Mouse (Mus musculus): Measurements from ENCODE around the gene Itm2b.

Gene Itm2b

GRCm38 (mm10) chr14:73368966-73369365, 16.1 kb downstream of the Itm2b start:
- no peak for DNase-seq (ENCODE audit: low read depth, low spot score)

- no peak for DNase-seq (ENCODE audit: low read depth, low spot score)
Observed at GRCm38 (mm10) chr14:73368221-73368620, 16.9 kb downstream of the Itm2b start.

GRCm38 (mm10) chr14:73366278-73366677, 18.8 kb downstream of the Itm2b start:
- DNase-seq (ENCODE audit: low read depth, low spot score) = no peak

GRCm38 (mm10) chr14:73363782-73364181, 21.3 kb downstream of the Itm2b start:
- no peak for DNase-seq (ENCODE audit: low read depth, low spot score)

DNA sequence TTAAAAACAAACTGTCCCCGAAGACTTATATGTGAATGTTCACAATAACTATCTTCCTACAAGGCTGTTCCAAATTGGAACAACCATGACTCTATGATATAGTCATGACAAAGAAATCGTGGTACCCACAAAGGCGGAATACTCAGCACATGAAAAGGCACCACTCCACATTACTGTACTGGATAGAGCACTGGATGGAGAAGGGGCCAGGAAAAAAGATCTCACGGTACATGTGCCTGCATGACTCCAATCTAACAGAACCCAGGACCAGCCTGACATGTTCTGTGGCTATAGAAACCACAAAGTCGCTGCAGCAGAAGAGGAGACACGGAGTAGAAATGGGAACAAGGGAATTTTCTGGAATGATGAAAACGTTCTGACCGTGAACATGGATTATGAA, 30.4 kb downstream of the Itm2b start:
- DNase-seq (ENCODE audit: low read depth, low spot score) = no peak

- DNase-seq (ENCODE audit: low read depth, low spot score) = no peak
Observed at GRCm38 (mm10) chr14:73351118-73351517, 34.0 kb downstream of the Itm2b start.

GRCm38 (mm10) chr14:73350029-73350428, 35.1 kb downstream of the Itm2b start:
- DNase-seq (ENCODE audit: low read depth, low spot score) = no peak

GRCm38 (mm10) chr14:73349061-73349670, 35.9 kb downstream of the Itm2b start:
- DNase-seq (ENCODE audit: low read depth, low spot score) = no peak

GRCm38 (mm10) chr14:73347302-73347701, 37.8 kb downstream of the Itm2b start:
- DNase-seq (ENCODE audit: low read depth, low spot score) = no peak

GRCm38 (mm10) chr14:73345614-73346013, 39.5 kb downstream of the Itm2b start:
- no peak for DNase-seq (ENCODE audit: low read depth, low spot score)

GRCm38 (mm10) chr14:73340051-73340755, 44.9 kb downstream of the Itm2b start:
- DNase-seq (ENCODE audit: low read depth, low spot score) = no peak

GRCm38 (mm10) chr14:73339615-73340014, 45.5 kb downstream of the Itm2b start:
- DNase-seq (ENCODE audit: low read depth, low spot score) = no peak

DNA sequence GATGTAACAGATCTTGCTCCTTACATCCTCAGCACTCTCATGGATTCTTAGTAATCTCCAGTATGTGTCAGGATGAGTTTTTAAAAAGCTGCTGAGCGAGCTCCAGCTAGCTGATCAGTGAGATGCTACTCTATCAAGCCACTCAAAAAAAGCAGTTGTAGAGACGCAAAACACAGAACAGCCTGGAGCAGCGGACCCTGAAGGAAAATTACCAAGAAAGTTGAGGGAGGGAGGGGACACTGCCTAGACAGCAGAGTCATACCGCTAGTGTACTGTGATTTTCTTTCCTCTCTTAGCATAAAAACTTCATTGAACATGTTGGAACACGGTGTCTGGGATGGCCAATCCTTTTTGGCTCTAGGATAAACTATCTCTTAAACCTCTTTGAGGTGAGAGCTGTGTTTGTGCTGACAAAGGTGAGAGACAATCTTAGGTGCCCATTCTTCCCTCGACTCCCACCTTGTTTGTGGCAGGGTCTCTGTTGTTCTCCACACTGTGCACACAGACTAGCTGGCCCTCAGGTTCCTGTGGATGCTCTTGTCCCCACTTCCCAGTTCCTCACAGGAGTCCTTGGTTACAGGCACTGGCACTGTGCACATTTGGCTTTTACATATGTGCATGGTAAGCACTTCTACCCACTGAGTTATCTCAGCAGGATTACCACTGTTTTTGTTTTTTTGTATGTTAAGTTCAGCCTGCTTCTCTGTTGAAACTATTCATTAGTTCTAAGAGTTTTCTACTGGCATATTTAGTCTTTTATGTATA, 48.6 kb downstream of the Itm2b start:
- no peak for DNase-seq (ENCODE audit: low read depth, low spot score)

GRCm38 (mm10) chr14:73334926-73335805, 49.9 kb downstream of the Itm2b start:
- no peak for DNase-seq (ENCODE audit: low read depth, low spot score)

GRCm38 (mm10) chr14:73333880-73334279, 51.2 kb downstream of the Itm2b start:
- no peak for DNase-seq (ENCODE audit: low read depth, low spot score)

GRCm38 (mm10) chr14:73331386-73331785, 53.7 kb downstream of the Itm2b start:
- DNase-seq (ENCODE audit: low read depth, low spot score) = no peak

GRCm38 (mm10) chr14:73329871-73330270, 55.2 kb downstream of the Itm2b start:
- DNase-seq (ENCODE audit: low read depth, low spot score) = no peak

GRCm38 (mm10) chr14:73326511-73326910, 58.6 kb downstream of the Itm2b start:
- DNase-seq (ENCODE audit: low read depth, low spot score) = no peak

DNA sequence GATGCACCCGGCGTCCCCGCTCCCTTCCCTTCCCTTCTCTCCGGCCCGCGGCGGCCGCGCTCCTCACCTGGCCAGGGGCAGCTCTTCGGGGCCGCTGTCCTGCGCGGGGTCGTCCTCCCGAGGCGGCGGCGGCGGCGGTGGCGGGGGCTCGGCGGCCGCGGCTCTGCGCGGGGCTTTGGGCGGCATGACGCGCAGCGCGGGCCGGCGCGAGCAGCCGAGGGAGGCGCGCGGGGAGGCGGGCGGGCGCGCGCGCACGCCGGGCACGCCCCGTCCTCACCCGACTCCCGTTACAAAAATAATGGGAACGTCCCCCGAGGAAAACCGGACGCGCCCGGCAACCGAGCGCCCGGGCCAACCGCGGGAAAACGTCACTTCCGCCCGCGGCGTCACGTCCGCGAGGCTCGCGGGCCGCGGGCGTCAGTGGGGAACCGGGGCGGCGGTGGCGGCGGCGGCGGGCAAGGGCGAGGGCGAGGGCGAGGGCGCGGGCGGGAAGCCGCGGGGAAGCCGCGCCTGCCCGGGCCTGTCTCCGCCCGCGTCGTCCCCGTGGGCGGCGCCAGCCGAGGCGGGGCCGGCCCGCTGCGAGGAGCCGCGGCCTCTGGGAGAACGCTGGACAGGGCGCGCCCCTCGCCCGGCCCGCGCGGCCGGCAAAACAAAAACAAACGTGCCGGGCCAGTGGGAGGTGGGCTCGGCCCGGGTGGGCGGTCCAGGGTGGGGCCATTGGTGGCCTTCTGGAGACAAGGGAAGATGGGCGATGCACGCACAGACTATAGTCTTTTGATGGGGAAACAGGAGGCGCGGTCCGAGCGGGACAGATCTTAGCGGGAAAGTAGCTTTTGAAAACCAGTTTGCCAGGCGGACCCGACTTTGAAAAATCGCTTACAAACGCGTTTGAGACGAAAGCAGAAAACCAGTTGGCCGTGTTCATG, 59.4 kb downstream of the Itm2b start, which contains the start of gene Rb1:
Rb1 (minus strand) TSS at position 367 of the 926 bp plus-strand sequence.
- DNase-seq (ENCODE audit: low read depth, low spot score) = peak; percentile 67

- DNase-seq (ENCODE audit: low read depth, low spot score) = peak; percentile 14
Observed at GRCm38 (mm10) chr14:73324634-73325455, 60.2 kb downstream of the Itm2b start.
